13 mouse cellular contexts compared by ENCODE assay signal in the genomic region with DNA sequence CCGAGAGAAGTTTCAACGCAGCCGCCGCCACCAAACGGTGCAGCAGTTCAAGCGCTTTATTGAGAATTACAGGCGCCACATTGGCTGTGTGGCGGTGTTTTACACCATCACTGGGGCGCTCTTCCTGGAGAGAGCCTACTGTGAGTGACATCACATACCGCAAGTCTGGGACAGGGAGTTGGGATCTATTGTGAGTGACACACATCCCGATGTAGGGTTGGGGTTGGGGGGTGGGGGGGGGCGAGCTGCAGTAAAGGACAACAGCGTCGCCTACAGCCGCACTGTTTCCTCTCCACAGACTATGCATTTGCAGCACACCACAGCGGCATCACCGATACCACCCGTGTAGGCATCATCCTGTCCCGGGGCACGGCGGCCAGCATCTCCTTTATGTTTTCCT. TPM values are rescaled to one million over a fixed set of nuclear protein-coding genes. Genes with fewer than 3 reads are reported as not detected.
DNase-seq lines count a peak whose midpoint lies in the region; ATAC-seq lines count a peak whose summit lies in the region.
"Had no signal": no experiment of that assay in that cellular context is flagged by ENCODE, and none has a peak within 500 bp of the region (broad histone marks: within the 10 kb centered on the region; RNA-seq: fewer than 3 reads in every experiment).

No protein-coding gene starts in this region.

- H3K9ac ChIP-seq in heart, embryonic 13.5 days, result no peak overlapping the region
- no peak overlapping the region for H3K9ac ChIP-seq in hindbrain, embryonic 12.5 days
- no peak overlapping the region for H3K9ac ChIP-seq in midbrain, embryonic 14.5 days (replicated peaks; ENCODE audit: low read length)

- no peak overlapping the region for H3K27ac ChIP-seq in heart, embryonic 13.5 days (replicated peaks)
- no peak overlapping the region for H3K27ac ChIP-seq in embryonic facial prominence, embryonic 10.5 days (replicated peaks)
- no peak overlapping the region for H3K27ac ChIP-seq in hindbrain, embryonic 12.5 days
- no peak overlapping the region for H3K27ac ChIP-seq in midbrain, embryonic 14.5 days (replicated peaks; ENCODE audit: low read depth, low read length)

- H3K36me3 ChIP-seq in heart, embryonic 13.5 days, result no peaks in the 10 kb centered on the region
- no peaks in the 10 kb centered on the region for H3K36me3 ChIP-seq in embryonic facial prominence, embryonic 10.5 days (replicated peaks)
- H3K36me3 ChIP-seq in hindbrain, embryonic 12.5 days, result no peaks in the 10 kb centered on the region
- H3K36me3 ChIP-seq in midbrain, embryonic 14.5 days (ENCODE audit: control insufficient read depth, insufficient read depth, low read length), result no peaks in the 10 kb centered on the region

- DNase-seq in heart, postnatal 36 days, result no peak
- DNase-seq in embryonic facial prominence, embryonic 10.5 days (ENCODE audit: low spot score), result no peak
- no peak for DNase-seq in midbrain, embryonic 14.5 days
- no peak for DNase-seq in adrenal gland, postnatal 10 days
- no peak for DNase-seq in cerebellum, adult 8-10 months
- DNase-seq in spleen, adult 12 weeks (ENCODE audit: low spot score), result no peak
- DNase-seq: lung, postnatal 10 days; thymus, adult 2 months had no signal

- peaks cover 12% of the 10 kb centered on the region for H3K4me1 ChIP-seq in heart, embryonic 13.5 days
- H3K4me1 ChIP-seq in embryonic facial prominence, embryonic 10.5 days, result no peaks in the 10 kb centered on the region; the same call in 1 of the 2 replicates
- no peaks in the 10 kb centered on the region for H3K4me1 ChIP-seq in hindbrain, embryonic 12.5 days
- H3K4me1 ChIP-seq in midbrain, embryonic 14.5 days (ENCODE audit: control insufficient read depth, insufficient read depth, low read length), result no peaks in the 10 kb centered on the region

- H3K9me3 ChIP-seq in heart, embryonic 13.5 days, result no peaks in the 10 kb centered on the region
- no peaks in the 10 kb centered on the region for H3K9me3 ChIP-seq in embryonic facial prominence, embryonic 10.5 days
- H3K9me3 ChIP-seq in hindbrain, embryonic 12.5 days (replicated peaks), result no peaks in the 10 kb centered on the region
- H3K9me3 ChIP-seq in midbrain, embryonic 14.5 days (ENCODE audit: control insufficient read depth, low read length), result no peaks in the 10 kb centered on the region

- 55% methylated on average over 21 of the region's 21 CpGs for WGBS in heart, embryonic 13.5 days
- WGBS in embryonic facial prominence, embryonic 10.5 days, result 68% methylated on average over 21 of the region's 21 CpGs
- WGBS in hindbrain, embryonic 12.5 days, result 64% methylated on average over 21 of the region's 21 CpGs
- 60% methylated on average over 21 of the region's 21 CpGs for WGBS in midbrain, embryonic 14.5 days

- H3K4me3 ChIP-seq in heart, embryonic 13.5 days, result 0 out of 2 replicates have a peak overlapping the region, but pooled peaks have one; percentile 3
- peak overlapping the region; percentile 23; the same call in 1 of the 2 replicates for H3K4me3 ChIP-seq in embryonic facial prominence, embryonic 10.5 days
- H3K4me3 ChIP-seq in hindbrain, embryonic 12.5 days, result no peak overlapping the region
- 0 out of 2 replicates have a peak overlapping the region, but pooled peaks have one; percentile 8 for H3K4me3 ChIP-seq in midbrain, embryonic 14.5 days (replicated peaks; ENCODE audit: low read depth, low read length)

- no peak for ATAC-seq in heart, embryonic 13.5 days (ENCODE audit: extremely low read depth, insufficient number of reproducible peaks, low FRiP score, low TSS enrichment)
- ATAC-seq in hindbrain, embryonic 12.5 days (ENCODE audit: low FRiP score), result peak; percentile 21; the same call in 1 of the 2 replicates
- ATAC-seq in midbrain, embryonic 14.5 days (ENCODE audit: low FRiP score, low TSS enrichment), result no peak
- ATAC-seq: intestine, postnatal 0 days had no signal

- intact Hi-C loops in heart, postnatal 36 days (cut with DNase I), result no loop called here

- H3K27me3 ChIP-seq in heart, embryonic 13.5 days (replicated peaks), result peaks cover 23% of the 10 kb centered on the region
- peaks cover 33% of the 10 kb centered on the region for H3K27me3 ChIP-seq in embryonic facial prominence, embryonic 10.5 days (replicated peaks; ENCODE audit: low read depth, poor library complexity, severe bottlenecking)
- no peaks in the 10 kb centered on the region for H3K27me3 ChIP-seq in hindbrain, embryonic 12.5 days
- no peaks in the 10 kb centered on the region for H3K27me3 ChIP-seq in midbrain, embryonic 14.5 days (ENCODE audit: control insufficient read depth, insufficient read depth, low read length)

- peak overlapping the region; percentile 40 for H3K4me2 ChIP-seq in heart, embryonic 13.5 days
- peak overlapping the region; percentile 22 for H3K4me2 ChIP-seq in hindbrain, embryonic 12.5 days (replicated peaks)
- peak overlapping the region; percentile 33 for H3K4me2 ChIP-seq in midbrain, embryonic 14.5 days (ENCODE audit: low read length)

RNA-seq across cellular contexts. Expression of a gene that starts 21.8 kb away (rescaled TPM):
- 0.03 TPM in 1 of 2 replicates, not detected in the other for polyA plus RNA-seq in heart, embryonic 13.5 days (2015; fragmentation: Nextera tagmentation; extraction: Ambion mirVana)
- total RNA-seq in heart, postnatal 36 days (2021), result under 1 TPM; 0.17 to 0.27 TPM
- polyA plus RNA-seq in embryonic facial prominence, embryonic 10.5 days (2016; fragmentation: Nextera tagmentation; extraction: Ambion mirVana), result 0.07 TPM in 1 of 2 replicates, not detected in the other
- 0.08 and 0.10 TPM in 2 replicates for polyA plus RNA-seq in hindbrain, embryonic 12.5 days (2016; fragmentation: Nextera tagmentation; extraction: Ambion mirVana)
- 0.18 and 0.22 TPM in 2 replicates for polyA plus RNA-seq in midbrain, embryonic 14.5 days (2014; fragmentation: Nextera tagmentation; extraction: Ambion mirVana)
- not detected for total RNA-seq in adrenal gland, postnatal 10 days (2021)
- polyA plus RNA-seq: intestine, postnatal 0 days; spleen, adult 2 months had no signal

RNA-seq across cellular contexts. Expression of a gene that starts 23.8 kb away (rescaled TPM):
- 0.09 TPM in 1 of 2 replicates, not detected in the other for polyA plus RNA-seq in heart, embryonic 13.5 days (2015; fragmentation: Nextera tagmentation; extraction: Ambion mirVana)
- under 1 TPM in 1 of 2 experiments, not detected in 1; 0.39 TPM for total RNA-seq in heart, postnatal 36 days (2021)
- polyA plus RNA-seq in embryonic facial prominence, embryonic 10.5 days (2016; fragmentation: Nextera tagmentation; extraction: Ambion mirVana), result 0.27 TPM in 1 of 2 replicates, not detected in the other
- 0.32 TPM in 1 of 2 replicates, not detected in the other for polyA plus RNA-seq in hindbrain, embryonic 12.5 days (2016; fragmentation: Nextera tagmentation; extraction: Ambion mirVana)
- polyA plus RNA-seq in midbrain, embryonic 14.5 days (2014; fragmentation: Nextera tagmentation; extraction: Ambion mirVana), result 0.25 TPM in 1 of 2 replicates, not detected in the other
- under 1 TPM in 1 of 2 experiments, not detected in 1; 0.33 TPM for total RNA-seq in adrenal gland, postnatal 10 days (2021)
- polyA plus RNA-seq: intestine, postnatal 0 days; spleen, adult 2 months had no signal

RNA-seq across cellular contexts. Expression of a gene that starts 31.7 kb away (rescaled TPM):
- 1.8 and 2.3 TPM in 2 replicates for polyA plus RNA-seq in heart, embryonic 13.5 days (2015; fragmentation: Nextera tagmentation; extraction: Ambion mirVana)
- total RNA-seq in heart, postnatal 36 days (2021), result 1 to 10 TPM; 5.0 to 6.1 TPM
- polyA plus RNA-seq in embryonic facial prominence, embryonic 10.5 days (2016; fragmentation: Nextera tagmentation; extraction: Ambion mirVana), result 4.7 and 7.6 TPM in 2 replicates
- polyA plus RNA-seq in hindbrain, embryonic 12.5 days (2016; fragmentation: Nextera tagmentation; extraction: Ambion mirVana), result 9.1 and 10.7 TPM in 2 replicates
- 15.9 and 19.2 TPM in 2 replicates for polyA plus RNA-seq in midbrain, embryonic 14.5 days (2014; fragmentation: Nextera tagmentation; extraction: Ambion mirVana)
- total RNA-seq in adrenal gland, postnatal 10 days (2021), result 10 to 100 TPM; 16.7 to 23.7 TPM

RNA-seq across cellular contexts. Expression of a gene that starts 38.6 kb away (rescaled TPM):
- polyA plus RNA-seq in heart, embryonic 13.5 days (2015; fragmentation: Nextera tagmentation; extraction: Ambion mirVana), result not detected in 2 replicates
- total RNA-seq in heart, postnatal 36 days (2021), result not detected
- polyA plus RNA-seq in embryonic facial prominence, embryonic 10.5 days (2016; fragmentation: Nextera tagmentation; extraction: Ambion mirVana), result 0.09 TPM in 1 of 2 replicates, not detected in the other
- polyA plus RNA-seq in hindbrain, embryonic 12.5 days (2016; fragmentation: Nextera tagmentation; extraction: Ambion mirVana), result not detected in 2 replicates
- polyA plus RNA-seq in midbrain, embryonic 14.5 days (2014; fragmentation: Nextera tagmentation; extraction: Ambion mirVana), result 0.23 TPM in 1 of 2 replicates, not detected in the other
- not detected for total RNA-seq in adrenal gland, postnatal 10 days (2021)
- total RNA-seq: left cerebral cortex, adult 8-10 months had no signal
- polyA plus RNA-seq: spleen, adult 2 months had no signal

RNA-seq across cellular contexts. Expression of a gene that starts 39.0 kb away (rescaled TPM):
- polyA plus RNA-seq in heart, embryonic 13.5 days (2015; fragmentation: Nextera tagmentation; extraction: Ambion mirVana), result 0.06 and 0.17 TPM in 2 replicates
- under 1 TPM; 0.35 to 0.47 TPM for total RNA-seq in heart, postnatal 36 days (2021)
- polyA plus RNA-seq in embryonic facial prominence, embryonic 10.5 days (2016; fragmentation: Nextera tagmentation; extraction: Ambion mirVana), result not detected in 2 replicates
- polyA plus RNA-seq in hindbrain, embryonic 12.5 days (2016; fragmentation: Nextera tagmentation; extraction: Ambion mirVana), result not detected in 2 replicates
- polyA plus RNA-seq in midbrain, embryonic 14.5 days (2014; fragmentation: Nextera tagmentation; extraction: Ambion mirVana), result 0.04 TPM in 1 of 2 replicates, not detected in the other
- total RNA-seq in adrenal gland, postnatal 10 days (2021), result under 1 TPM; 0.15 to 0.33 TPM
